Mouse (Mus musculus) stomach, adult 2 months (tissue): Measurements from ENCODE around the gene Ssrp1. TPM values are rescaled to one million over a fixed set of nuclear protein-coding genes. Genes with fewer than 3 reads are reported as not detected.

Experiments used
- polyA plus RNA-seq: library from polyadenylated mRNA; depleted of rRNA; stranded (reverse); fragments of >200 nt; gene quantifications from 2 replicates; pipeline ENCODE4 v1.2.3, GENCODE M21; 2012; rRNA removed

Ssrp1 gene
- polyA plus RNA-seq = 30.6 and 34.4 TPM in 2 replicates

DNA sequence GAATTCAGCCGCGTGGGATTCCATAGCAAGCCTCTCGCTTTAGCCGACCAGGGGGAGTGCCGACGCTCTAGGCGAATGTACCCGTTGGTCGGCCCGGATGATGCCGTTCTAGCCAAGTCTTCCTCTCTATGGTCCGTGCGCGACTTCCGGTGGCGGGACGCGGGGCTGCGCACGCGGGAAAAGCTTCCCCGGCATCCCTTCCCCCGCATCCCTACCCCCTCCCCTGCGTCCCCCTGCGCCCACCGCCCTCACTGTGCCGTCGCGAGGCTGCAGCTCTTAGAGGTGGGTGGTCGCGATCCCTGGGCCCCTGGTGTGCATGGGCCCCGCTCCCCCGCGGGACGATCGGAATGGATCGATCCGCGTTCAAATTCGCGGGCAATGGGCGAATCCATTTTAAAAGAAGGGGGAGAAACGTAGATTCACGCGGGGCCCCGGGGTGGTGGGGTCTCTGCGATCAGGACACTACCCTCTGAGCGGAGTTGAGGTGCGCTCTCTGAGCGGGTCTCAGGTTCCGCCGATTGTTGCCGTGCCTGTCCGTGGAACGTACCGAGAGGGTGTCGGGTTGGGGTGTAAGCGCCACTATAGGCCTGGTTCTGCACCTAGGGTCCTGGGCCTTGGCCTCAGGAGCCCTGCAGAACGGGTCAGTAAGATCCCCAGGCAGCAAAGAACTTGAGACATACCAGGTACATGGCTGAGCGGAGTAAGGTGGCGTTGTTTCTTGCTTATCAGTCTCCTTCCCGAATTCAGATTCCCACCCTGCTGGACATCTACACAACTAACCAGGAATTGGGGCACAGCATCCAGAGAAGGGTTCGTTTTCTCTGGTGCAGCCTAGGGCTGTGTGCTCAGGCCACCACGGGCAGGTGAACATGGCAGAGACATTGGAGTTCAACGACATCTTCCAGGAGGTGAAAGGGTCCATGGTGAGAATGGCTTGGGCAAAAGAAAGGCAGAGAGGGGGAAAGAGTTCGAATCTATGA is at the start of gene Ssrp1, which contains the start of gene P2rx3:
Gene Ssrp1, plus strand, starts transcription at position 188 of the 980 bp plus-strand sequence.
Gene P2rx3, minus strand, starts transcription at position 416 of the 980 bp plus-strand sequence.

DNA sequence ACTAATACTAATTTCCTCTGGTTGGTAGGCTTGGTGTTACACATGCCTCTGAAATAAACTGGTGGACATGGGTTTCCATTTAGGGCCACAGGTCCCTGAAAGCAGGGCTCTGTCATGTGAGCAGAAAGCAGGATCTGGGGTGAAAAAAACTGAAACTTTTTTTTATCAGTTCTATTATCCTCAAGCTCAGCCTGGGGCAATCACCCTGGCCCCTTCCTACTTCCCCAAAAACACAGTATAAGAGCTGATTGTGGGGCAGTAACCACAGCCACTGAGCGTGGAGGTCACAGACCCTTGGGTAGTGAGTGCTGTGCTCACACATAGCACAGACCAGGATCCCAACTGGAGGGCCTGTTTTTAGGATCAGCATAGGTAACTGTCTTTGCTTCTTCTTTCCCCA is 49.1 kb upstream of the Ssrp1 start, which contains the start of gene Prg3:
Gene Prg3, plus strand, starts transcription at position 286 of the 400 bp plus-strand sequence.

DNA sequence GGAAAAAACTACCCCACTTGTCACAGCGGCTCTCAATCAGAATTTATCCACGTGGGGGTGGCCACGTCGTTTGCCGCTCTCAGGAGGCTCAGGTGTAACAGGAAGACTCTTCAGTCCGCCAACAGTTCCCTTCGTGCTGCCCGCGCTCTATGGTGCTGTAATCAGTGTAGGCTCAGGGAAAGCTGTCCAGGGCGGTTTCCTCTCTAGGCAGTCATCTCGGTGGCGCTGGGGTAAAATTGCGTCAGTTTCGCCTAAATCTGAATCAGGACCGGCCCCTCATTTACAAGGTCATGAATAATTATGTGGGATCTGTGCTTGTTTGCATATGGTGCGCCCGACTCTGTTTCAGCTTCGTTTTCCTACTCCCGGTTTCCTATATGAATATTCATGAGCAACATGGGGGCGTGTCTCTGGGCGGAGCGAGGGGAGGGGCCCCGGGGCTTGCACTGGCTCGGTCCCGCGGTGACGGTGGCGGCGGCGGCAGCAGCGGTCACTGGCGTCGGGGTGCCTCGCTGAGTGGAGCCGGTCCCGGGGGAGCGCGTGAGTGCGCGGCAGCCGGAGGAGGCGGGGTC is 10.6 kb downstream of the Ssrp1 start, which contains the start of gene Tnks1bp1:
Gene Tnks1bp1, plus strand, starts transcription at position 427 of the 572 bp plus-strand sequence.

Other genes with a start within 250 kb of the Ssrp1 start
- 6.0 and 6.2 TPM in 2 replicates for gene Ube2l6, start 238.4 kb upstream of the Ssrp1 start, polyA plus RNA-seq
- gene Smtnl1, start 214.6 kb upstream of the Ssrp1 start, polyA plus RNA-seq = 0.66 and 1.2 TPM in 2 replicates
- 10.0 and 11.9 TPM in 2 replicates for gene Timm10, start 210.2 kb upstream of the Ssrp1 start, polyA plus RNA-seq
- gene Slc43a1, start 198.4 kb upstream of the Ssrp1 start, polyA plus RNA-seq = 1.2 and 1.4 TPM in 2 replicates
- gene Rtn4rl2, start 150.5 kb upstream of the Ssrp1 start, polyA plus RNA-seq = 2.2 and 3.4 TPM in 2 replicates
- 11.1 and 18.0 TPM in 2 replicates for gene Slc43a3, start 100.7 kb upstream of the Ssrp1 start, polyA plus RNA-seq
- 0.32 TPM in 1 of 2 replicates, not detected in the other for gene Prg2, start 56.8 kb upstream of the Ssrp1 start, polyA plus RNA-seq
- not detected in 2 replicates for gene Prg3, start 49.0 kb upstream of the Ssrp1 start, polyA plus RNA-seq
- gene P2rx3, start 228 bp downstream of the Ssrp1 start, polyA plus RNA-seq = 0.42 and 0.67 TPM in 2 replicates
- gene Tnks1bp1, start 10.8 kb downstream of the Ssrp1 start, polyA plus RNA-seq = 75.1 and 83.2 TPM in 2 replicates
- 1.7 and 2.8 TPM in 2 replicates for gene Aplnr, start 99.0 kb downstream of the Ssrp1 start, polyA plus RNA-seq
- gene Lrrc55, start 160.0 kb downstream of the Ssrp1 start, polyA plus RNA-seq = 0.60 and 0.89 TPM in 2 replicates